Mouse (Mus musculus): ENCODE data around the gene Elof1.

DNA sequence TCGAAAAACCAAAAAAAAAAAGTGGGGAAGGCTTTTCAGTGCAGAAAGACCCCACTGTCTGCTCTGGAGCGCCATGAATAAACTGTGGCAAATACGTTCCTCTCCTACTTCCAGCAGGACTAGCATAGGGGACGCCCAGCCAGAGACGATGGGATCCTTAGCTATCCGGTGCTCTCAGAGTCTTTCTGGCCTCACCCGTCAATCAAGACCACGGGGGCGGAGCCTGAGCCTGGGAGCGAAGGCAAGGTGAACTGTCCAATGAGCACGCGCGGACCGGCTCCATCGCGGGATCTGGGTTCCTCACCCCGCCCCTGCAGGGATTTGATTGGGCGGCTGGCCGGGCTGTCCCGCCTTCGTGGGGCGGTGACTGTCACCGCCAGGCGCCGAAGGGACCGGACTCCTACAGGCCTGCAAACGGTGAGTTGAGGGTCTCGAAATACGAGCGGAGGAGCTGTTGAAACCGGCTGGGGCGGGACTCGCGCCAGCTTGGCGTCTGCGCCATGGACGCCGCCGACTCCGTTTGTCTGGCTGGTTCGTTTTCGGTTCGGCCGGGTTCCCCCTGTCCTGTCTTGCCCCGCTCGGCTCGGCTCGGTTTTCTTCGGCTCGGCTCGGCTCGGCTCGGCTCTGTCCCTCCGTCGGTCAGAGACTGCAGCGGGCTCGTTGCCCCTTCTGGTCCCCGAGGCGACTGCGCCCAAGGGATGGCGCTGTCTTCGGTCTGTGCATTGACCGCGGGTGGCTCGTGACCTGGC is 39.7 kb upstream of the Elof1 start, which contains the start of gene Pigyl:
- TF ChIP-seq CTCF (IDR thresholded peaks at IDR 0.05; ENCODE audit: control insufficient read depth, insufficient read depth, low read length) (peak; percentile 2; the same call in 1 of the 2 replicates), POLR2A (IDR thresholded peaks at IDR 0.05; ENCODE audit: borderline replicate concordance, control insufficient read depth, low read depth, low read length) (peak; percentile 78; the same call in 1 of the 2 replicates)

Data from bone marrow, adult 2 months (tissue).